Mouse (Mus musculus): ENCODE measurements around the gene Gm8232. TPM values are rescaled to one million over a fixed set of nuclear protein-coding genes. Genes with fewer than 3 reads are reported as not detected.

Gm8232 gene
- polyA plus RNA-seq (2021; fragmentation: Nextera tagmentation) = not detected in 2 replicates
- long read RNA-seq, experiment 1 = 0 reads
- long read RNA-seq, experiment 2 = 0 reads

GRCm38 (mm10) chr14:44433335-44433734, at the start of gene Gm8232:
Gm8232 (plus strand) TSS chr14:44433635.

GRCm38 (mm10) chr14:44410588-44410987, 22.8 kb upstream of the Gm8232 start, which contains the start of gene Gm3371:
Gm3371 (minus strand) TSS chr14:44410688.

Other genes starting within 250 kb of the Gm8232 start
- gene Gm8212, start 236.0 kb upstream of the Gm8232 start, polyA plus RNA-seq (2021; fragmentation: Nextera tagmentation) = not detected in 2 replicates
- not detected in 2 replicates for gene 4930503E14Rik, start 220.4 kb upstream of the Gm8232 start, polyA plus RNA-seq (2021; fragmentation: Nextera tagmentation)
- gene Gm8220, start 148.1 kb upstream of the Gm8232 start, polyA plus RNA-seq (2021; fragmentation: Nextera tagmentation) = not detected in 2 replicates
- gene Gm5930, start 95.1 kb upstream of the Gm8232 start, polyA plus RNA-seq (2021; fragmentation: Nextera tagmentation) = not detected in 2 replicates
- not detected in 2 replicates for gene Gm8229, start 68.3 kb upstream of the Gm8232 start, polyA plus RNA-seq (2021; fragmentation: Nextera tagmentation)
- gene Gm3371, start 22.9 kb upstream of the Gm8232 start, polyA plus RNA-seq (2021; fragmentation: Nextera tagmentation) = not detected in 2 replicates
- gene BC061237, start 58.8 kb downstream of the Gm8232 start, polyA plus RNA-seq (2021; fragmentation: Nextera tagmentation) = not detected in 2 replicates
- gene Gm17093, start 84.6 kb downstream of the Gm8232 start, polyA plus RNA-seq (2021; fragmentation: Nextera tagmentation) = not detected in 2 replicates
- not detected in 2 replicates for gene Gm8247, start 149.5 kb downstream of the Gm8232 start, polyA plus RNA-seq (2021; fragmentation: Nextera tagmentation)
- gene Gm5624, start 194.3 kb downstream of the Gm8232 start, polyA plus RNA-seq (2021; fragmentation: Nextera tagmentation) = not detected in 2 replicates